Mouse (Mus musculus) CH12.LX (cell line): ENCODE measurements around the gene Cpz. TPM values are rescaled to one million over a fixed set of nuclear protein-coding genes. Genes with fewer than 3 reads are reported as not detected.

Experiments
- DNase-seq: peaks from one replicate; pipeline ENCODE4 v3.0.0-alpha.2; 2013; ENCODE audit errors: extremely low read depth
- H3K27ac ChIP-seq: 2 replicates; pipeline ENCODE4 v1.5.1; 2012; ENCODE audit warnings: low read depth, mild to moderate bottlenecking, control low read depth, moderate library complexity; ENCODE audit not compliant: insufficient read depth
- H3K27me3 ChIP-seq: replicated peaks from 2 replicates; pipeline ENCODE3; 2012; ENCODE audit warnings: inconsistent platforms
- H3K36me3 ChIP-seq, 2 experiments: replicated peaks in 1 of 2; 2 replicates each; pipeline versions ENCODE3 to v1.6.1; 2012; ENCODE audit warnings: inconsistent platforms in 1 of 2, low read length in 1 of 2, mild to moderate bottlenecking in 1 of 2, mixed read lengths in 1 of 2, moderate library complexity in 1 of 2; ENCODE audit not compliant: control insufficient read depth in 1 of 2, insufficient read depth in 1 of 2
- H3K4me1 ChIP-seq, 2 experiments: 2 replicates each; pipeline ENCODE4 v1.6.1; 2012; ENCODE audit warnings: inconsistent platforms in 1 of 2, moderate library complexity in 1 of 2; ENCODE audit not compliant: insufficient read depth in 2 of 2, control insufficient read depth in 1 of 2
- H3K4me2 ChIP-seq: 2 replicates; pipeline ENCODE4 v1.6.1; 2012; ENCODE audit warnings: low read depth, mild to moderate bottlenecking, control low read depth; ENCODE audit not compliant: poor library complexity, insufficient read depth, severe bottlenecking
- H3K4me3 ChIP-seq, 3 experiments: fragments of 150-350 bp in 1 of 3; sonication (generic) in 1 of 3; replicated peaks in 1 of 3; 2 replicates each; pipeline versions ENCODE3 to v1.5.1; 2011 to 2012; ENCODE audit warnings: low read depth in 2 of 3, low read length in 2 of 3, mild to moderate bottlenecking in 2 of 3, moderate library complexity in 2 of 3, control low read depth in 1 of 3, improper control_type of control experiment in 1 of 3, inconsistent platforms in 1 of 3, mixed read lengths in 1 of 3; ENCODE audit not compliant: poor library complexity in 1 of 3
- H3K79me2 ChIP-seq: replicated peaks from 2 replicates; pipeline ENCODE4 v1.6.1; 2012; ENCODE audit warnings: mild to moderate bottlenecking, moderate library complexity; ENCODE audit not compliant: control insufficient read depth, poor library complexity, insufficient read depth, severe bottlenecking; ENCODE audit errors: extremely low read depth
- H3K9ac ChIP-seq: 2 replicates; pipeline ENCODE4 v1.6.1; 2012; ENCODE audit warnings: low read depth, mild to moderate bottlenecking, control low read depth, moderate library complexity; ENCODE audit not compliant: insufficient read depth
- H3K9me3 ChIP-seq: replicated peaks from 2 replicates; pipeline ENCODE3; 2012; ENCODE audit warnings: low read length, inconsistent platforms, mixed read lengths
- BHLHE40 ChIP-seq: IDR thresholded peaks from 2 replicates; pipeline ENCODE4 v1.6.1; 2011; ENCODE audit warnings: mild to moderate bottlenecking, low read depth, low read length, improper control_type of control experiment
- CHD1 ChIP-seq: IDR thresholded peaks from 2 replicates; pipeline ENCODE4 v1.6.1; 2012; ENCODE audit warnings: low read depth, low read length, improper control_type of control experiment, inconsistent platforms
- CHD2 ChIP-seq: IDR thresholded peaks from 2 replicates; pipeline ENCODE4 v1.6.1; 2011; ENCODE audit warnings: low read length, improper control_type of control experiment
- CTCF ChIP-seq, 2 experiments: IDR thresholded peaks in 1 of 2; conservative IDR thresholded peaks in 1 of 2; 2 replicates each; pipeline ENCODE4 v1.5.1; 2011 to 2012; ENCODE audit warnings: low read depth in 2 of 2, low read length in 2 of 2, improper control_type of control experiment in 1 of 2, inconsistent platforms in 1 of 2, mild to moderate bottlenecking in 1 of 2, moderate library complexity in 1 of 2
- E2F4 ChIP-seq: IDR thresholded peaks from 2 replicates; pipeline ENCODE4 v1.6.1; 2011; ENCODE audit warnings: low read depth, low read length, improper control_type of control experiment; ENCODE audit not compliant: insufficient replicate concordance
- ELF1 ChIP-seq: IDR thresholded peaks from 2 replicates; pipeline ENCODE4 v1.6.1; 2014; ENCODE audit warnings: low read depth, mild to moderate bottlenecking, inconsistent platforms, low read length, improper control_type of control experiment
- GABPA ChIP-seq: IDR thresholded peaks from 2 replicates; pipeline ENCODE4 v1.6.1; 2012; ENCODE audit warnings: low read depth, low read length, improper control_type of control experiment, inconsistent platforms; ENCODE audit not compliant: insufficient replicate concordance
- HCFC1 ChIP-seq: IDR thresholded peaks from 2 replicates; pipeline ENCODE4 v1.6.1; 2012; ENCODE audit warnings: low read depth, mild to moderate bottlenecking, inconsistent platforms, low read length, improper control_type of control experiment
- JUN ChIP-seq: IDR thresholded peaks from 2 replicates; pipeline ENCODE4 v1.6.1; 2011; ENCODE audit warnings: low read depth, mild to moderate bottlenecking, low read length, improper control_type of control experiment, moderate library complexity; ENCODE audit not compliant: insufficient read depth
- MAX ChIP-seq: IDR thresholded peaks from 2 replicates; pipeline ENCODE4 v1.6.1; 2011; ENCODE audit warnings: low read length, improper control_type of control experiment
- MYC ChIP-seq: IDR thresholded peaks from 2 replicates; pipeline ENCODE4 v1.6.1; 2011; ENCODE audit warnings: low read depth, mild to moderate bottlenecking, improper control_type of control experiment, low read length
- RCOR1 ChIP-seq: conservative IDR thresholded peaks from 2 replicates; pipeline ENCODE4 v1.6.1; 2012; ENCODE audit warnings: low read depth, mild to moderate bottlenecking, inconsistent platforms, low read length, improper control_type of control experiment
- TBP ChIP-seq: conservative IDR thresholded peaks from 2 replicates; pipeline ENCODE4 v1.6.1; 2011; ENCODE audit warnings: low read depth, low read length, improper control_type of control experiment
- UBTF ChIP-seq: IDR thresholded peaks from 2 replicates; pipeline ENCODE4 v1.6.1; 2012; ENCODE audit warnings: low read depth, mild to moderate bottlenecking, inconsistent platforms, low read length, improper control_type of control experiment, moderate library complexity
- USF1 ChIP-seq: IDR thresholded peaks from 2 replicates; pipeline ENCODE4 v1.6.1; 2014; ENCODE audit warnings: low read depth, mild to moderate bottlenecking, inconsistent platforms, low read length, improper control_type of control experiment
- USF2 ChIP-seq: conservative IDR thresholded peaks from 2 replicates; pipeline ENCODE4 v1.6.1; 2011; ENCODE audit warnings: low read depth, low read length, improper control_type of control experiment
- dilution Hi-C: fragments of 300-500 bp; cut with MboI; formaldehyde crosslinking; loops from 2 replicates; pipeline ENCODE4 v1.14.3; 2020; ENCODE audit warnings: low sequenced_read_pairs; ENCODE audit not compliant: extremely low pct_unique_long_range_greater_than_20kb, extremely low pct_ligation_motif_present
- in situ Hi-C: fragments of 300-500 bp; cut with MboI; formaldehyde crosslinking; loops from 3 replicates; pipeline ENCODE4 v1.14.3; 2019; ENCODE audit warnings: low sequenced_read_pairs, low pct_ligation_motif_present, low pct_unique_long_range_greater_than_20kb, mixed read lengths
- polyA plus RNA-seq: library from polyadenylated mRNA; unstranded; fragments of >175 nt; gene quantifications from 2 replicates; pipeline ENCODE4 v1.2.1, GENCODE M21; 2012; ENCODE audit warnings: low read depth; ENCODE audit not compliant: insufficient read length
- total RNA-seq, 2 experiments: library from RNA; depleted of rRNA; stranded (reverse); fragments of 300-350 nt in 1 of 2; fragments of >200 nt in 1 of 2; gene quantifications; 2 replicates each; pipeline ENCODE4 v1.2.3; 2012 to 2014

Cpz gene
- total and polyA plus RNA-seq, 3 experiments = not detected

GRCm38 (mm10) chr5:35537474-35537873, 12.0 kb upstream of the Cpz start:
- Histone ChIP-seq H3K9ac (no peak overlapping the region), H3K79me2 (no peaks in the 10 kb centered on the region)
- TF ChIP-seq HCFC1 = no peak
- no peak for TF ChIP-seq USF2
- TF ChIP-seq RCOR1 = no peak
- no peak for TF ChIP-seq E2F4
- TF ChIP-seq MAX = no peak
- TF ChIP-seq BHLHE40 = no peak
- no peak for TF ChIP-seq ELF1
- no peak for TF ChIP-seq USF1
- no peak for TF ChIP-seq MYC
- TF ChIP-seq UBTF = no peak
- TF ChIP-seq, all 38 proteins: peak for 0
- no peak for DNase-seq
- H3K27ac ChIP-seq = no peak overlapping the region
- H3K4me3 ChIP-seq = no peak overlapping the region
- dilution Hi-C loops (no loop called here), in situ Hi-C loops (no loop called here)
- H3K27me3 ChIP-seq = peaks cover 66% of the 10 kb centered on the region
- no peaks in the 10 kb centered on the region for H3K36me3 ChIP-seq
- peaks cover 6% of the 10 kb centered on the region for H3K9me3 ChIP-seq
- no peaks in the 10 kb centered on the region; a peak in 1 of 4 replicates for H3K4me1 ChIP-seq
- H3K4me2 ChIP-seq = no peak overlapping the region

DNA sequence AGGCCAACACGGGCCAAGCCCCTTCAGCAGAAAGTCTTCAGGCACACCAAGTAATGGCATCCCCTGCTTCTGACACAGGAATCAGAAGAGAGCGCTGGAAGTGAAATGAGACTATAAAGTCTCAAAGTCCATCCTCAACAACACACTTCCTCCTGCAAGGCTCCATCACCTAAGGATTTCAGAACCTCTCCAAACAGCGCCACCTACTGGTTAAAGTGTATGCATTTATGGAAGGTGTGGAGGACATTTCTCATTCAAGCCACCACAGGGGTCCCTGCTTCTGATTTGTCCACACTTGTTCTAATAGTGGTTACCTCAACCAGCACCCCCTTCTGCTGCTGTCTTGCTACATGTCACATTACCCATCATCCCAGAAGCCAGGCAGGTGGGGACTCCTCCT, 10.8 kb upstream of the Cpz start:
- H3K9ac ChIP-seq = no peak overlapping the region
- peaks cover 6% of the 10 kb centered on the region for H3K9me3 ChIP-seq
- peak; percentile 24 for DNase-seq
- in situ Hi-C loops = no loop called here
- H3K4me1 ChIP-seq = no peaks in the 10 kb centered on the region; a peak in 1 of 4 replicates
- H3K27me3 ChIP-seq = peaks cover 64% of the 10 kb centered on the region
- H3K4me3 ChIP-seq = no peak overlapping the region
- TF ChIP-seq GABPA = no peak
- TF ChIP-seq CHD1 = no peak
- TF ChIP-seq CTCF (conservative IDR thresholded peaks at IDR 0.05 in 1 of 2, IDR thresholded peaks at IDR 0.05 in 1 of 2; ENCODE audit: low read depth in 2 of 2, low read length in 2 of 2) = peak; percentile 53; a peak in 3 of 4 replicates
- no peak for TF ChIP-seq RCOR1
- no peak for TF ChIP-seq CHD2
- no peak for TF ChIP-seq JUN
- no peak for TF ChIP-seq TBP
- TF ChIP-seq, all 38 proteins: peak for 1
- Histone ChIP-seq H3K36me3 (no peaks in the 10 kb centered on the region), H3K4me2 (no peak overlapping the region), H3K27ac (no peak overlapping the region), H3K79me2 (no peaks in the 10 kb centered on the region)
- dilution Hi-C loops = no loop called here
